Mouse (Mus musculus) ES-Bruce4 (cell line): ENCODE data around the gene Bicral.

Experiments
- CTCF ChIP-seq: IDR thresholded peaks from one replicate; pipeline ENCODE4 v1.8.1; 2011; ENCODE audit warnings: low read depth, low read length
- EP300 ChIP-seq: IDR thresholded peaks from 2 replicates; pipeline ENCODE4 v1.6.1; 2011; ENCODE audit warnings: low read depth, low read length; ENCODE audit not compliant: insufficient read depth
- POLR2A ChIP-seq: IDR thresholded peaks from one replicate; pipeline ENCODE4 v1.8.1; 2011; ENCODE audit warnings: low read length; ENCODE audit not compliant: insufficient read depth

GRCm38 (mm10) chr17:46776087-46776486 is 82.2 kb downstream of the Bicral start:
- TF ChIP-seq POLR2A (no peak), CTCF (no peak), EP300 (no peak)
